Mouse (Mus musculus) right cerebral cortex, postnatal 14 days (tissue): ENCODE measurements around the gene Il20rb.

Experiments
- DNase-seq: peaks from one replicate; pipeline ENCODE4 v3.0.0; 2022

The Il20rb gene

DNA sequence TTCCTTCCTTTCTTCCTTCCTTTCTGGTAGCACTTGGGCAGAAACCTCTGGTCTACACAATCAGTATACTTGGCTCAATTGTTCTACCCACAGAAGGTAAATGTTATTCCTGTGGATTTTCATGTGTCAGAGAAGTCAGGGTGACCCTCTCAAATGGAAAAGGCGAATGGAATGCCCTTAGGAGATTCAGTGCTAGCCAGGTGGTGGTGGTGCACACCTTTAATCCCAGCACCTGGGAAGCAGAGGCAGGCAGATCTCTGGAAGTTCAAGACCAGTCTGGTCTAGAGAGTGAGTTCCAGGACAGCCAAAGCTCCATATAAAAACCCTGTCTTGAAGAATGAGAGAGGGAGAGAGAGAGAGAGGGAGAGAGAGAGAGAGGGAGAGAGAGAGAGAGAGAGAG is 16.4 kb downstream of the Il20rb start:
- DNase-seq: no peak

DNA sequence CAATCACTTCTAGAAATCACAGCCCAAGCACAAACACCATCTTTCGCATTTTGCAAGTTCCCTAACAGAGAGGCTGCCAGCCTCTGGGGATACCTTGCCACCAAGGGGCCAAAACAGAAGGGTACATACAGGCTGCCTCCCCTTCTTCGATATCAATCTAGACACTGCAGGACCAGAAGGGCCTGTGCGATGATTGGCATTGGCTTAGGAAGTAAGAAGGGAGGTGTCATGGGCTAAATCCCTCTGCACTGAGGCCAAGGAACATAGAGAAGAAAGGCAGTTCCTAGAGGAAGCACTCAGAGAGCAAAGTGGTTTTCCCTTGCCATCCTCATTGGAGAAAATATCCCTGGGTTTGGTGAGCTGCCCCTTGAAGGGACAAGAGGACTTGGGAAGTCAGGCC is 16.9 kb downstream of the Il20rb start:
- no peak for DNase-seq

DNA sequence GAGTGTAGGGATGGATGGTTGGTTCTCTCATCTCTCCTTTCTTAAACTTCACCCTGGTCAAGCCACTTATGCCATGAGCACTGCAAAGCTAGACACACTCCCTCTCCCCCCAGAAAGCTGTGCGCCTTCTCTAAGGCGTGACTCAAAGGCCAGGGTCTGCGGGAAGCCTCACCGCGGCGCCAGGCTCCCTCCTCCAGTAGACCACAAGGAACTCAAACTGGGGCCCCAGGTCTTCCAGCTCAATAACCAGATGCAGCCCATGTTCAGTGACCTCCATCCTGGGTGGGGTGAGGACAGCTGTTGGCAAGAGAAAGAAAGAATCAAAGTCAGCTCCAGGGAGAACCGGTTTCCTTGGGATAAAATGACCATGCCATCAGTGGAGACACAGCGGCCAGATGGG is 18.4 kb downstream of the Il20rb start:
- no peak for DNase-seq

DNA sequence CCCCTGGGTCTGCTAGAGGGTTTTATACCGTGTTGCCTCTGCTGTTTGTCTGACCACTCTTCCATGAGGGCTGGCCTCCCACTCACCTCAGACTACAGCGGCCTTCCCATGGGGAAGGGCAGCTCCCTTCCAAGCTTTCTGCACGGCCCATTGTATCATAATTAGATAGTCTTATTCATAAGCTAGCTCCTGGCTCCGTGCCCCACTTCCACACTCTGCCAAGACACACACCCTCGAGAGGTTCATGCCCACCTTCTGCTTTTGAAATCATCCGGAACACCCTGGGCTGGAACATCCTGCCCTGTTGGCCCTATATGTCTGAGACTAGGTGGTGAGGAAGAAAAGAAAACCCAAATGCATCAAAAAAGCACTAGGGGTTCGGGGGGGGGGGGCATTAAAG is 18.9 kb downstream of the Il20rb start:
- DNase-seq: peak; percentile 26

DNA sequence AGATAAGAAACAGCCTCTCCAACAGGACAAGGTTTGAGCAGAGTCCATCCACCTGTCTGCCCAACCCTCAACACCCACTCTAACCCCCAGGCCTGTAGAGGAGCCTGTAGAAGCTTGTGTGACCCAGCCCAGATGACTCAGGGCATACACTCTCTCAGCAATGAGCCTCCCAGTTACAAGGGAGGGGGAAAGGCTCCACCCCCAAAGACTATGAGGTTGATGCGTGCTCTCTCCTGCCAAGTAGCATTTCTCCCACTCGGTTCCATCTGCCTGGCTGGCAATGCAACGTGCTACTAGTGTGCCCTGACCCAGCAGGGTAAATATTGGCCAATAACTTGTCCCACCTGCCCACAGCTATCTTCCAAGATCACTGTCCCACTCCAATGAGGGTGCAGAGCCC is 19.8 kb downstream of the Il20rb start:
- no peak for DNase-seq

DNA sequence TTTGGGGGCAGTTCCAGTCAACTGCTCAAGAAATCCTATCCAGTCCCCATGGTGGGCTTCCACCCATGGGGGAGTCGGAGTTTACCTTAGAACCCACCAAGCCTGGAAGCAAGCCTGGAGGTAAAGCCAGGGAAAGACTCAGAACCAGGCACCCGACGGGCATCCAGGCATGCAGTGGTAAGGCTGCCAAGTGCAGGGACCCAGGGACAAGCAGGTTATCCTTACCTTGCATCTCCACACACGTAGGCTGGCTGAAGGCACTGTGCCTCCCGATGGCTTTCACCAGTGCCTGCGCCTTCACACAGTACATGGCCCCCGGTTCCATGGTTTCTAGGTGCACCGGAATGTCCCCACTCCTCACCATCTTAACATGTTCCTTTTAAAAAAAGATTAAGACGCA is 20.6 kb downstream of the Il20rb start:
- DNase-seq: no peak

DNA sequence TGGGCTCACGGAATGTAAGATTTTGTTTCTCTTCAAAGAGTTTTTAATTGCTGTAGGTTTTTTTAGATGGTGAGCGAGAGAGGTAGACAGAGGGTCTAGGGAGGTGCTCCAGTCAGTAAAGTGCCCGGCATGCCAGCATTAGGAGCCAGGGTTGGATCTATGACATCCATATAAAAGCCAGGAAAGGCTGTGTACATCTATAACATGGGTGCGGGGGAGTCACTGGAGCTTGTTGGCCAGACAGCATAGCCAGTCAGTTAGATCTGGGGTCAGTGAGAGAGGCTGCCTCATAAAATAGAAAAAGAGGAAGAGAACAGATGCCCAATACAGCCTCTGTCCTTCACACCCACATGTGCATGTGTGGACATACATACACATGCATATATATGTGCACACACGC is 21.2 kb downstream of the Il20rb start:
- no peak for DNase-seq

DNA sequence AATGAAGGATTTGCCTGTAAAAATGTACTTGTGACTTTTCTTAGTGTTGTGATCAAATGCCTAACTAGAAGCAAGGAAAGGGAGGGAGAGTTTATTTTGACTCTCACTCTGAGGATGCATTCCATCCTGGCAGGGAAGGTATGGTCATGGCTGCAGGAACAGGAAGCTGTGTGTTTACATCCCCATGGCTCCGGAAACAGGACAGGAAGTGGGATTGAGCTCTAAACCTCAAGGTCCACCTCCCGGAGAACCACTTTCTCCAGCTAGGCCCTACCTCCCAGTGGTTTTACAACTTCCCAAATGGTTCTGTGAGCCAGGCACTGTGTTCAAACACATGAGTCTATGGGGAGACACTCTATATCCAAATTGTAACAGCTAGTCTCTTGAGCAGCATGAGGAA is 22.8 kb downstream of the Il20rb start:
- no peak for DNase-seq

DNA sequence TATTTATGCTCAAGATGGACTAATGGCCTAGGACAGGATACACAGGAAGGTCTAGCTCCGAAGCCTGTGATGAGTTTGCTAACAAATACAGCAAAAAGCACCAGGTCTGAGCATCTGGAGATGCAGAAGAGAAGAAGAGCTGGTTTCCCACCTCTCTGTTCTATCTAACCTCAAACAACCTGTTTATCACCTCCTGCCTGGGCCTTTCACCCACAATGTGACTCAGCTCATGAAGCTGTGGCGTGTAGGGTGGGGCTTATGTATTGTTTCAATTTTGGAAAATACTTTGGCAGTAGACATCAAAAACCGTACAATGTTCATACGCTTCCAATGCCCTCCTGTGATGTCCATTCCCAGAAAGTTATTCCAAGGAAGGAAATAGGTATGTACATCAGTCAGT is 24.5 kb downstream of the Il20rb start:
- no peak for DNase-seq

DNA sequence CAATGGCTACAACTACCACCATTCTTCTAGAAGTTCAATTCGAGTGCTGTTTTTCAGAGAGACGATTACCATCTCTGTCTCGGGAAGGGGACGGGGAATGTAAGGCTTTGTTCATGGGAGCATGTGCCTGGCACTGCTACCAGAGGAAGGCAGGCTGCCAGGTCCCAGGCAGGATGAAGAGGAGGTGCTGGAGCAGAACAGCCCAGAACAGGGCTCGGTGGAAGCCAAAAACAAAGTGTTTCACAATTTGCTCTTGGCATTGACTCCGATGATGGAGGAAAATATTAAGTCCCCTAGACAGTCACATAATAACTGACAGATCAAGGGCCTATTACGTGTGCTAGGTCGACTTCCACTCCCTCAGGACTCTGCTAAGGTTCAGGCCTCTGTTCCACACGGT is 24.9 kb downstream of the Il20rb start:
- peak; percentile 38 for DNase-seq

DNA sequence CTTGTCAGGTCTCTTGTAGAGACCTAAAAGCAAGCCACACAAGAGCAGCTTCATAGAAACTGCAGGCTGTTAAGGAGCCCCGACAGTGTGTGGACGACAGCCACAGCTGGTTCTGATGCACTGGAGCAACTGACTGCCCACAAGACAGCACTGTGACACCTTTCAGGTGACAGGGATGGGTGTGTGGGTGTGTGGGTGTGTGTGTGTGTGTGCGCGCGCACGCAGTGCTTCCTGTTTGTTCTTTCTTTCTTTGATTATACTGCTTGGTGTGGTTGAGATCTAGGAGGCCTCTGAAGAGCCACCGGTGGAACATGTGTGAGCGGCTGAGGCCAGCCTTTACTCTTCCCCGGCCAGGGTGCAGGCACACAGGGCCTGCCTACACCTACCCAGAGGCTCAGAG is 26.4 kb downstream of the Il20rb start:
- DNase-seq: no peak

DNA sequence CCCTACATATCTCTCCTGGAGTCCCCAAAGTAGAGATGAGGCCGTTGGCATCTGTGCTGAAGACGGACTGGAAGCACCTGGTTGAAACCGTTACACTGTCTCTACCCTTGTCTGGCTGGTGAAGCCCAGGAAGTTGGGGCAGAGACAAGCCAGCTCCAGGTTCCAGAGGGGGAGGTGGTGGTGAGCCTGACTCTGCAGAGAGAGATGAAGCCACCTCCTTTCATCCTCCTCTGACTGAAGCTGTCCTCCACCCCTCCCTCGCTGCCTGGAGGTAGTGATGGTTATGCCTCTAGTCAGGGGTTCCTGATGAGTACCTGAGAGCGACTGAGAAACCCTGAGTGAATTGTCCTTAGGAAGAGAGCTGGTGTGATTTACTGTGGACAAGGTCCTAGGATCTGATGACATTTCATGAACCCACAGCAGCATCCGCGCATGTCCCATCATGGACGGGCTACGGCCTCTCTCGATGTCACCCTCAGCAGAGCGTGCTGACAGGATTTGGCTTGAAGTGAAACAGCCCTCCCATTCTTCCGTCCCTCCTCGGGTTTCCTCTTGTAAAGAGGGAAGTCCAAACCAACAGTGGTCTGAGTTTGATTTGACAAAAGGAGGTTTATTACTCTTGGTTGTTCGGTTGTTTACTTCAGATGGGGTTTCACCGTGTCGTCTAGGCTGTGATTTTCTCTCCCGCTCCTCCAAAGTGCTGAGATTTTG is 28.5 kb downstream of the Il20rb start:
- no peak for DNase-seq

DNA sequence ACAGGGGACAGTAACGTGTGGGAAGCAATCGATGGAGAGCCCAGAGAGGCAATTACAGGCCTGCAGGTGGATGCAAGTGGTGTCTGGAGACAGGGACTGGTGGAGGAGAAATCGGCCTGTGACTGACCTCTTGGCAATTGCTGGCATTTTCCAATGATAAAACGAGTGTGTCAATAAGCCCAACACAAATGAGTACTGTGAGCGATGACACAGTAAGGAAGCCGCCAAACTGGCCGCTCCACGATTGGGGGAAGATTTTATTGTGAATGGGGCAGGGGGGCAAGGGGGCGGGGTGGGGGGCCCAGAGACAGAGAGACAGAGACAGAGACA is 32.0 kb downstream of the Il20rb start:
- no peak for DNase-seq

DNA sequence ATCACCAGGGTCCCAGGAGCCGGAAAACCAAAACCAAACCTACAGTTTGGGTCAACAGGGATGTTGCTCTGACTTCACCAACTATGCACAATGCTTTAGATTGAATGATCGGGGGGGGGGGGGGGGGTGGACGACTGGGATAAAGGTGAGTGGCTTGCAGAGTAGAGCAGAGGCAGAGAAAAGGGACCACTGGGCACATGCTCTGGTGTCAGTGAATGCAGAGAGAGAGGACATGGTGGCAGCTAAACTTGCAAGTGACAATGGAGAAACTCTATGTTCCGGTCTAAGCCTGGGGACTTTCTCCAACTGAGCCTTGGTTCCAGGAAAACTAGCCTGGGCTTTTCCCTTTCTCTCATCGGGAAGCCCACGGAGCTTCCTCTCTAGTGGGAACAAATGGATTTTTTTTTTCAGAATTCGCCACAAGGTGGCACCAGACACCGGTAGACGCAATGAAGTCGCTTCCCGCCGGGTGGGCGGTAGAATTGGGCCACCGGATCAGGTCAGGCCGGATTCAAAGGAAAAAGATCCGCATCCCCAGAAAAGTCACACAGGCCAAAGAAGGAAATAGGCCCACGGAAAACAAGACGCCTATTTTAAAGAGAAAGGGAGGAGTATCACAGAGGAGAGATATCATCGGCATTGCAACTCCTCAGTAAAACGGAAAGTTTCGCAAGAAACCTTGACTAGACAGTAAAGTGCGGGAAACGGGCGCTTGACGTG is 32.5 kb downstream of the Il20rb start:
- peak; percentile 67 for DNase-seq

DNA sequence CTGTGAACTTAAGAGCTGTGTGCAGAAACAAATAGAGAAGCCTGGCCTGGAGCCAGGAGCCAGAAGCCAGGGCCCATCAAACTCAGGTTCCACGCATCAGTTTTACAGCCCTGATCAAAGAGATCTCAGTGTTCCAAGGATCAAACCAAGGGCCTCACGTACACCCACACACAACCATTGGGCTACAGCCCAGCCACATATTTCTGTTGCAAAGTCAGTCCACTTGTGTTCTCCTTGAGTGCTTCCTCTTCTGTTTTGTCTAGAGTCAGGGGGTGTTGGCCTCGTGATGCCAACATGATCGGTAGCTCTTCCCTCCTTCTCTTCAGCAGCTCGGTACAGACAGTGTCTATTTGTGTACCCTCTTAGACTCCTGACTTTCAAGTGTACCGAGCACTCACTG is 34.2 kb downstream of the Il20rb start:
- no peak for DNase-seq

DNA sequence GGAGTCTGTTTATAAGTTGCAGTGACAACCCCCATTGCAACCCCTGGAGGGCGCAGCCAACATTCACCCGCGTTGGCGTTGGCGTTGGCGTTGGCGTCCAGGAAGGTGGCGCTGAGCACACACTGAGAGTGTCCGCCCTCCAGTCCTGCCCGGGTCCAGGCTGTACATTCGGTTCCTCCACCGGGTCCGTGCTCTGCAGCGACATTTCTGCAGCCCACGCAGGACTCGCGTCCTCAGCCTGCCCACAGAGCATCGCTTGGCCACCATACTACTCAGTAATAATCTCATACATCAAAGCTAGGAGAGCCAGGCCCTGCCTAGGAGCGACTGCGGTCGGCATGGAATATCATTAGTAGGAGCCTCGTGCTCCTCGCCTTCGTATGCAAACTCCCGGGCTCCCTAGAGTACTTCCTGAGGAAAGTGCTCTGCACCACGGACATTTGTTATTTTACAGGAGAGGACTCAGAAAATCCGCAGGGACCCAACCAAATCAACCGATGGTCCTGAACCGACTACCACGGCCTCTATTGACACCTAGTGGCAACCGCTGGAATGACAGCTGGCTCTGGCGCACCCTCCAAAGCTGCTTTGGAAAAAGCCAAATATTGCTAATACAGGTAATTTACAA is 40.4 kb downstream of the Il20rb start:
- peak; percentile 86 for DNase-seq

DNA sequence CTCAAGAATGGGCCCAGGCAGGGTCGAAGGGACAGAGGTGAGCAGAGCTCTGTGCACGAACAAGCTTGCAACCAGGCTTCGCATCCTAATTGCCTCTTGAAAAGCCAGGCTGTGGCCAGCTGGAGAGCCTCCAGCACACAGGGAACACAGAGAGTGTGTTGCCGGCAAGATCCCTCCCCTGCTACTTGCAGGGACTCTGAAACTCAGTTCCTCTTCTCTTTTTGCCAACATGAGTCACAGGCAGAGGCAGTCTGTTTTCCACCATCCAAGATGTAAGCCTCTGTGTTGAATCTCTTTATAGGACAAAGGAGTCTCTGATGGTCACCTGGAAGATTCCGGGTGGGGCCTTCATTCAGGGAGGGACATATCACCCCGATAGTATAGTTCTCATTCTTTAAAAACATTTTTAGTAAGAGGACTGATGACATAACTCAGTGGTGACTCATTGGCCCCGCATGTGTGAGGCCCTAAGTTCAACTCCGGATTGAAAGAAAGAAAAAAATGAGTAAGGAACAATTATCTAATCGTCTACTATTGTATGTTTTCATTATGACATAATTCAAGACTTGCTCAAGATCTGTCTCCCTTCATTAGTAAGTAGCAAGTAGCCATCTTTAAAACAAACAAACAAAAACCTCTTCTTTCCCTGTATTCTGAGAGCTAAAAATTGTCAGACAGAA is 46.3 kb downstream of the Il20rb start:
- DNase-seq: peak; percentile 57

DNA sequence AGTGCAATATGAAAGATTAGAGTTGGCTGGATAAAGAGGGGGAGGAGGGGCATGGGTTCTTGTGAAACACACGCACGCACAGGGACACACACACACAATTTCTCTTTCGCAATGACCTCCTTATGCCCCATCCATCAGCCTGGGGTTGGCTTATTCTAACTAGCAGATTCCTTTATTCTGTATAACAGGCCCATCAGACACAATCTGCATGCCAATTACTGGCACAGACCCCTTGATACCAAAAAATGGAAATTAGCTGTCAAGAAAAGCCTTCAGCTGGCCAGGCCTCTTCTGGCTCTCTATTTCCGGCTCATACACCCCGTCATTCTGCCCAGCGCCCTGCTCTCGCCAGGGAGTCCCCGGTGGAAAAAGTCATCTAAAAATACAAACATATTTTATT is 47.1 kb downstream of the Il20rb start:
- no peak for DNase-seq

DNA sequence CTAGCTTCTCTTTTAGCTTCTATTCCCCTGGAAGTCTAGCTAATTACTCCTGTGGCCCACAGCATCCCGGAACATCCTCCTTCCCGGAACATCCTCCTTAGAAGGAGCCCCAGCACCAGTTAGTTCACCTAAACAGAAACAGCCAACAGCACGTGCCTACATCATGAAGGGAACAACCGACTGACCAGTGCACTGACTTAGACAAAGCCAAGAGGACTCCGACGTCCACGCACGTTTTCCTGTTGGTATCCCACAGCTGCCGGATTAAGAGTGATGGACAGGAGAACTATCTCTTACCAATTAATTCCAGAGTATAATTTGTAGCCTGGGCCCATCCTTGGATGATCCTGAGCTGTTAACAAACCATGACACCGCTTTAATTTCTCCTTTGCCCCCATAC is 47.6 kb downstream of the Il20rb start:
- no peak for DNase-seq

DNA sequence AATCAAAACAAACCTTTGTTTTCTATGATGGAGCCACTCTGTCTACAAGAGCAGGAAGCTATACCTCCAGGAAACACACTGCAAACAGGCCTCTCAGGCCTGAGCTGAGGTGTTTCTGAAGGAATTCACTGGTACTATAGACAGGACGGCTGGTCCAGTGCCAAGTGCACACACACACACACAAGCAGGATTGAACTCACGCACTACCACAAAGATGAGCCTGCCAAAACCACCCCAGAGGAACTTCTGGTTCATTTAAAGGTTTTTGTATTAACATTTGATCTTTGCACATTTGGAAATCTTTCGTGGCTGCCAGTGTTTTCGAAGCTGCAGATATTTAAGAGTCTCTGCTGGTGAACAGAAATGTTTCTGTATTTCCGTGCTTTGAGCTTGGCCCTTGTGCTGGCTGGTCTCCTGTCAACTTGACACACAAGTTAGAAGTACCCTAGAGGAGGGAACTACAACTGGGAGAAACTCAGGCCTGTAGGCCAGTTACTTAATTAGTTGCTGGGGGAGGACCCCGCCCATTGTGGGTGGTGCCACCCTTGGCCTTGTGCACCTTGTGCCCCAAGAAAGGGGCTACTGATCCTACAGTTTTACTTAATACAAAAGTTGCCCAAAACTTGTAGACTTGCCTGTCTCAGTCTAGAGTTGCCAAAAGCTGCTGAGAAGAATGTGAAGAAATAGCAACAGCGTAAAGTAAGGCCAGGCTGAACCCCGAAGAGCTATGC is 49.6 kb downstream of the Il20rb start:
- no peak for DNase-seq

DNA sequence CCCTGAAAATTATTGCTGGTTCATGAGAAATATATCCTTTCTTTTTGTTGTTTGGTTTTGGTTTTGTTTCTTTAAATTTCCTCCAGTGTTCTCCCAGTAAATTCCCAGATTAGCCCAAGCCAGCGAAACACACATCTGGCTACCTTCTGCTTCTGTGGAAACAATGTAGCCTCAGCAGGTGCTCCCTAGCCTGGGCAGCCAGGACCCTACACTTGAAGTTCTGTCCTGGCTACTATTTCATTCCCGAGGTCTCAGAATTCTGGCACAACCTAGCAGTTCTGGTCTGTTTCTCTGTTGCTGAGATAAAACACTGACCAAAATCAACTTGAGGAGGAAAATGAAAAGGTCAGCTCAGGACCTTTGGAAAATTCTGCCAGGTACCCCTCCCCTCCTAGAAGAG is 55.2 kb downstream of the Il20rb start:
- DNase-seq: no peak

DNA sequence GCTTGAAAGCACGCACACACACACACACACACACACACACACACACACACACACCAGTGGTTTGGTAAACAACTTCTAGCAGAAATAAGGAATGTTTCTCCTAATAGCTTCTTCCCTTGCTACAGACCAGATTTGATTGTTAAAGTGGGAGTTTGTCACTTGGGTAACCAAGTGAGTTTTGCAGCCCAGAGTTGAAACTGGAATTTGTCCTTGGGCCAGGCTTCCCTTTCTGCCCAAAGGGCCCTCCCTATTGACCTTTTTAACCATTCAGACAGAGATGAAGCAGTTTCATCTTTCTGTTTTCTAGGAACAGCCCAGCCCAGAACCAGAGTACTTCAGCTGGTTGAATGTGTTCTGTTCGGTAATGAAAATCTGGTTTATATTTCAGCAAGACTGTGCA is 55.7 kb downstream of the Il20rb start:
- no peak for DNase-seq

DNA sequence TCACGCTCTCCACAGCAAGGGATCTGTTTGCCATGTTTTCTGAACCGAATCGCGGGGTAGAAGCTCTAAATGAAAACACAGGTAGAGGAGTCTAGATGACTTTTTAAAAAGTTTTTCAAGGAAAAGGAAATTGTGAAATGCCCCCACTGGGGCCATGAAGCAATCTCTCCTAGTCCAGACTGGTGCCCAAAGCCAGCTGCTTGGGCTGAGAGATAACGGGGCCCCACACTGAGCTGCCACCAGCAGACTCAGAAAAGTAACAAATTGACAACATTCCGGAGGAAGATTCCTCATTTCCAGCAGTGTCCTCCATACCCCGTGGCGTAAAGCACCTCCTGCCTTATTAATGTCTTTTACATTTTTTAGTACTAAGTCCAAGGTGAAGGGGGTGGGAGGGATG is 66.9 kb downstream of the Il20rb start:
- no peak for DNase-seq
